Mouse (Mus musculus) heart, postnatal 14 days (tissue): Measurements from ENCODE around the gene Cypt1. TPM values are rescaled to one million over a fixed set of nuclear protein-coding genes. Genes with fewer than 3 reads are reported as not detected.

Source experiments
- DNase-seq, 2 experiments: peaks; one replicate each; pipeline ENCODE4 v3.0.0; 2021 to 2022
- intact Hi-C: fragments of 180-260 bp; cut with DNase I; formaldehyde crosslinking; loops from one replicate; pipeline ENCODE4 v1.15.1; 2025
- long read RNA-seq, 2 experiments: library from polyadenylated mRNA; stranded (forward); transcript quantifications; one replicate each; pipeline ENCODE4 v2.0.0; 2021
- total RNA-seq, 2 experiments: library from RNA; stranded (reverse); gene quantifications; 2 replicates each; pipeline ENCODE4 v1.2.3; 2021

Cypt1 gene
- total RNA-seq, result not detected
- long read RNA-seq, experiment 1, result 0 reads
- long read RNA-seq, experiment 2, result 0 reads

- intact Hi-C loops, result no loop called here
- DNase-seq, result no peak
Measured at GRCm38 (mm10) chrX:16522569-16522968, at the start of gene Cypt1. Gene Cypt1 (plus strand): TSS chrX:16522869.

DNA sequence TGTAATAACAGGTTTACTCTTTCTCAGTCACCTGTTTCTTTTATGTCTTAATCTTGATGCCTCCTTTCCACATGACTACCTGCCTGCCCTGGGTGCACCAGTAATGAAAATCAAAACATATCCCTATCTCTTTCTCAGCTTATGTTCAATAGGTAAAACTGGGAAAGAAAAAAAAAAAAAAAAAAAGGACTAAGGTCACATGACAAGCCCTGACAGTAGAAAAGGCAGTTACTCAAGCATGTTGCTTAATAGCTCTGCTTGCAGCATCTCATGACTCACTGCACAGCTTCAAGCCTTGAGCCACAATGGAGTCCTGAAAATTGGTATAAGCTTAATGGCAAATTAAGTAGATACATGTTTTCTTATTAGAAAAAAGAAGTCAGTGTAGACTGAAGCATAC is 24.1 kb downstream of the Cypt1 start:
- DNase-seq, result no peak
- intact Hi-C loops, result no loop called here

DNA sequence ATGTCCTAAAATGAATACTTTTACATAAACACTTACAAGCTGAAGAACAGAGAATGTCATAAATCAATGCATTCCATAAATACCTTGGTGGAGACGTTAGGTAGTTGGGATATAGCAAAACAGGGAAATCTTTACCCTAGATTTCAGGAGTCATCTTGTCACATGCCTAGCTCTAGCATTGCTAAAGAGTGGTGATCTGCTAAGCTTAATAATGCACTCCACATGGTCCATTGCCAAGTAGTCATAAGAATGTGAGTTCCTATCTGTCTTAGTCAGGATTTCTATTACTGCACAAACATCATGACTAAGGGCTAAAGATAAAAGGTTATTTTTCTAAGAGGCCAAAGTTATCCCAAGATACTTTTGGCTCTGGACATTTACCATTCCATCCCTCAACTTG is 34.4 kb downstream of the Cypt1 start:
- intact Hi-C loops, result no loop called here
- DNase-seq, result no peak

GRCm38 (mm10) chrX:16558501-16558900 is 35.8 kb downstream of the Cypt1 start:
- intact Hi-C loops, result no loop called here
- no peak for DNase-seq

Other genes starting within 250 kb of the Cypt1 start
- 1 to 10 TPM; 2.6 to 3.7 TPM for gene Maoa, start 96.8 kb downstream of the Cypt1 start, total RNA-seq